Mouse (Mus musculus): ENCODE data around the gene Npsr1. TPM values are rescaled to one million over a fixed set of nuclear protein-coding genes. Genes with fewer than 3 reads are reported as not detected.

The Npsr1 gene
- polyA plus RNA-seq, 2 experiments, result 0.02 to 0.13 TPM

- H3K36me3 ChIP-seq (replicated peaks; ENCODE audit: control insufficient read depth, insufficient read depth, low read depth), result no peaks in the 10 kb centered on the region
- H3K9ac ChIP-seq (replicated peaks), result no peak overlapping the region
- no peaks in the 10 kb centered on the region for H3K4me1 ChIP-seq (replicated peaks; ENCODE audit: control insufficient read depth in 2 of 2, insufficient read depth in 2 of 2, low read length in 1 of 2)
- no peak overlapping the region for H3K4me2 ChIP-seq (ENCODE audit: low read depth)
- no peaks in the 10 kb centered on the region for H3K27me3 ChIP-seq (ENCODE audit: control insufficient read depth, insufficient read depth, low read length)
- no peaks in the 10 kb centered on the region for H3K9me3 ChIP-seq (ENCODE audit: control insufficient read depth, low read length)
- WGBS (ENCODE audit: insufficient replicate concordance), result 33% methylated on average over 2 of the region's 2 CpGs
- ATAC-seq (ENCODE audit: insufficient read depth), result no peak
- no peak for DNase-seq (ENCODE audit: low read depth in 3 of 3, low spot score in 3 of 3)
- H3K4me3 ChIP-seq (ENCODE audit: insufficient read depth in 1 of 2, low read depth in 2 of 2, low read length in 2 of 2), result no peak overlapping the region
- TF ChIP-seq EP300 (IDR thresholded peaks at IDR 0.05; ENCODE audit: low read depth) (no peak), CTCF (IDR thresholded peaks at IDR 0.05; ENCODE audit: low read depth) (no peak)
- H3K27ac ChIP-seq, result no peak overlapping the region
Measured at GRCm38 (mm10) chr9:24349510-24349909, 251.7 kb downstream of the Npsr1 start.

- no peak overlapping the region for H3K4me2 ChIP-seq (ENCODE audit: low read depth)
- no peak overlapping the region for H3K27ac ChIP-seq
- H3K9ac ChIP-seq (replicated peaks), result no peak overlapping the region
- no peaks in the 10 kb centered on the region for H3K4me1 ChIP-seq (replicated peaks; ENCODE audit: control insufficient read depth in 2 of 2, insufficient read depth in 2 of 2, low read length in 1 of 2)
- H3K27me3 ChIP-seq (ENCODE audit: control insufficient read depth, insufficient read depth, low read length), result no peaks in the 10 kb centered on the region
- no peak for DNase-seq (ENCODE audit: low read depth in 3 of 3, low spot score in 3 of 3)
- no peak for ATAC-seq (ENCODE audit: insufficient read depth)
- 66% methylated on average over 3 of the region's 3 CpGs for WGBS (ENCODE audit: insufficient replicate concordance)
- no peak overlapping the region for H3K4me3 ChIP-seq (ENCODE audit: insufficient read depth in 1 of 2, low read depth in 2 of 2, low read length in 2 of 2)
- H3K9me3 ChIP-seq (ENCODE audit: control insufficient read depth, low read length), result no peaks in the 10 kb centered on the region
- no peaks in the 10 kb centered on the region for H3K36me3 ChIP-seq (replicated peaks; ENCODE audit: control insufficient read depth, insufficient read depth, low read depth)
- TF ChIP-seq CTCF (IDR thresholded peaks at IDR 0.05; ENCODE audit: low read depth) (no peak), EP300 (IDR thresholded peaks at IDR 0.05; ENCODE audit: low read depth) (no peak)
Measured at GRCm38 (mm10) chr9:24351402-24351801, 253.6 kb downstream of the Npsr1 start.
